ENCODE assay signal across 27 mouse cellular contexts in the genomic region with DNA sequence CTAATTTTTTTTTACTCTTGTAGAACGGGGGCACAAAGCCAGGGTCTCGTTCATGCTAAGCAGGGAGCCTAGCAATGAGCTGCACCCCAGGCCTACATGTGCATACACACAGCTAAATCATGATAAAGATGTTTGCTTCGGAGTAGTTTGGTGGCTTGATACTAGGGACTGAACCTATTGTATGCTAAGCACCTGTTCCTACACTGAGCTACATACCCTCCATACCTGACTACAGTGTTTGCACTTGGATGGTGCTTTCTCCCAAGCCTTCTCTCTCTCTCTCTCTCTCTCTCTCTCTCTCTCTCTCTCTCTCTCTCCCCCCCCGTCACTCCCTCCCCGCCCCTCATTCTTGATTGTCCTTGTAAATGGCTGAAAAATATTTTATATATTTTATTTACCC.
"Had no signal": no experiment of that assay in that cellular context is flagged by ENCODE, and none has a peak within 500 bp of the region (broad histone marks: within the 10 kb centered on the region; RNA-seq: fewer than 3 reads in every experiment).

No protein-coding gene starts in this region.

- H3K4me1 ChIP-seq: hindbrain, embryonic 13.5 days; hindbrain, embryonic 15.5 days; kidney, embryonic 15.5 days; liver, embryonic 12.5 days had no signal

- DNase-seq: gastrocnemius, postnatal 14 days; gastrocnemius, postnatal 36 days; heart, adult 11 months; heart, adult 2 months; heart, postnatal 14 days; heart, postnatal 36 days; kidney, adult 11 months; kidney, adult 2 months; kidney, adult 9 months; kidney, postnatal 14 days; kidney, postnatal 36 days; left cerebral cortex, postnatal 4 days had no signal

- H3K9ac ChIP-seq: heart, embryonic 13.5 days; heart, embryonic 15.5 days; hindbrain, embryonic 13.5 days; hindbrain, embryonic 15.5 days; kidney, embryonic 15.5 days; limb, embryonic 13.5 days; limb, embryonic 15.5 days; liver, embryonic 12.5 days; liver, embryonic 14.5 days had no signal

- H3K27ac ChIP-seq: heart, adult 2 months; heart, embryonic 13.5 days; heart, embryonic 15.5 days; hindbrain, embryonic 13.5 days; hindbrain, embryonic 15.5 days; hindbrain, postnatal 0 days; kidney, embryonic 15.5 days; kidney, postnatal 0 days; layer of hippocampus, adult 2 months; left cerebral cortex, adult 2 months; limb, embryonic 13.5 days; liver, embryonic 12.5 days; liver, embryonic 14.5 days had no signal

- H3K4me2 ChIP-seq: heart, embryonic 11.5 days; heart, embryonic 13.5 days; heart, embryonic 15.5 days; hindbrain, embryonic 13.5 days; hindbrain, embryonic 15.5 days; kidney, embryonic 15.5 days; limb, embryonic 13.5 days; limb, embryonic 15.5 days; liver, embryonic 12.5 days had no signal

- H3K36me3 ChIP-seq: heart, embryonic 13.5 days; heart, embryonic 15.5 days; hindbrain, embryonic 13.5 days; hindbrain, embryonic 15.5 days; kidney, embryonic 15.5 days; limb, embryonic 15.5 days; liver, embryonic 12.5 days had no signal

- H3K4me3 ChIP-seq: heart, adult 2 months; heart, embryonic 13.5 days; heart, embryonic 15.5 days; hindbrain, embryonic 13.5 days; hindbrain, embryonic 15.5 days; kidney, embryonic 15.5 days; layer of hippocampus, adult 2 months; left cerebral cortex, adult 2 months; limb, embryonic 13.5 days; limb, embryonic 15.5 days; liver, embryonic 12.5 days had no signal

- H3K9me3 ChIP-seq: heart, embryonic 13.5 days; heart, embryonic 15.5 days; hindbrain, embryonic 13.5 days; hindbrain, embryonic 15.5 days; kidney, embryonic 15.5 days; limb, embryonic 13.5 days; limb, embryonic 15.5 days; liver, embryonic 12.5 days had no signal

- ATAC-seq: hindbrain, postnatal 0 days; intestine, embryonic 16.5 days; liver, embryonic 12.5 days had no signal

- H3K27me3 ChIP-seq: heart, embryonic 13.5 days; heart, embryonic 15.5 days; hindbrain, embryonic 13.5 days; hindbrain, embryonic 15.5 days; kidney, embryonic 15.5 days; limb, embryonic 13.5 days; limb, embryonic 15.5 days; liver, embryonic 12.5 days had no signal
